Mouse (Mus musculus): Measurements from ENCODE around the gene Zbtb5. TPM values are rescaled to one million over a fixed set of nuclear protein-coding genes. Genes with fewer than 3 reads are reported as not detected.

The Zbtb5 gene
- polyA plus RNA-seq, 1 experiment: 12.8 TPM

- no peak overlapping the region for H3K4me3 ChIP-seq (ENCODE audit: low read depth, low read length)
Observed at GRCm38 (mm10) chr4:44943480-44943879, 68.7 kb downstream of the Zbtb5 start.

GRCm38 (mm10) chr4:44942237-44942636 lies 70.0 kb downstream of the Zbtb5 start:
- Histone ChIP-seq H3K27ac (ENCODE audit: insufficient read depth, low read length) (no peak overlapping the region), H3K9me3 (replicated peaks; ENCODE audit: control insufficient read depth, insufficient read depth, low read length, poor library complexity, severe bottlenecking) (no peaks in the 10 kb centered on the region), H3K27me3 (ENCODE audit: control insufficient read depth, insufficient read depth, low read length, poor library complexity, severe bottlenecking) (no peaks in the 10 kb centered on the region), H3K36me3 (ENCODE audit: control insufficient read depth, insufficient read depth, low read length, poor library complexity, severe bottlenecking) (no peaks in the 10 kb centered on the region), H3K9ac (ENCODE audit: low read depth, poor library complexity, severe bottlenecking) (no peak overlapping the region), H3K4me1 (ENCODE audit: control insufficient read depth, insufficient read depth, low read length) (peaks cover 3% of the 10 kb centered on the region), H3K4me3 (ENCODE audit: low read depth, low read length) (no peak overlapping the region)
- TF ChIP-seq POLR2A (IDR thresholded peaks at IDR 0.05; ENCODE audit: insufficient read depth, low read length): no peak
- no peak for TF ChIP-seq EP300 (IDR thresholded peaks at IDR 0.05; ENCODE audit: insufficient read depth, low read depth, low read length)
- no peak for TF ChIP-seq CTCF (IDR thresholded peaks at IDR 0.05; ENCODE audit: low read depth, low read length)

More at GRCm38 (mm10) chr4:44943480-44943879, 68.7 kb downstream of the Zbtb5 start:
- no peaks in the 10 kb centered on the region for H3K36me3 ChIP-seq (ENCODE audit: control insufficient read depth, insufficient read depth, low read length, poor library complexity, severe bottlenecking)
- no peaks in the 10 kb centered on the region for H3K9me3 ChIP-seq (replicated peaks; ENCODE audit: control insufficient read depth, insufficient read depth, low read length, poor library complexity, severe bottlenecking)
- TF ChIP-seq CTCF (IDR thresholded peaks at IDR 0.05; ENCODE audit: low read depth, low read length) (no peak), POLR2A (IDR thresholded peaks at IDR 0.05; ENCODE audit: insufficient read depth, low read length) (no peak), EP300 (IDR thresholded peaks at IDR 0.05; ENCODE audit: insufficient read depth, low read depth, low read length) (no peak)
- no peak overlapping the region for H3K27ac ChIP-seq (ENCODE audit: insufficient read depth, low read length)
- H3K27me3 ChIP-seq (ENCODE audit: control insufficient read depth, insufficient read depth, low read length, poor library complexity, severe bottlenecking): no peaks in the 10 kb centered on the region
- no peak overlapping the region for H3K9ac ChIP-seq (ENCODE audit: low read depth, poor library complexity, severe bottlenecking)
- H3K4me1 ChIP-seq (ENCODE audit: control insufficient read depth, insufficient read depth, low read length): peaks cover 3% of the 10 kb centered on the region

Other genes starting within 250 kb of the Zbtb5 start
- 26.8 and 26.9 TPM in 2 replicates for gene Grhpr, start 31.0 kb downstream of the Zbtb5 start, polyA plus RNA-seq (2011; ENCODE audit: insufficient read depth, insufficient read length, low read depth, missing spikeins)
- 35.1 and 36.0 TPM in 2 replicates for gene Polr1e, start 6.2 kb upstream of the Zbtb5 start, polyA plus RNA-seq (2011; ENCODE audit: insufficient read depth, insufficient read length, low read depth, missing spikeins)
- gene Fbxo10, start 72.2 kb upstream of the Zbtb5 start, polyA plus RNA-seq (2011; ENCODE audit: insufficient read depth, insufficient read length, low read depth, missing spikeins): 2.6 and 3.9 TPM in 2 replicates
- 112 and 114 TPM in 2 replicates for gene Tomm5, start 95.7 kb upstream of the Zbtb5 start, polyA plus RNA-seq (2011; ENCODE audit: insufficient read depth, insufficient read length, low read depth, missing spikeins)
- 3.2 and 4.5 TPM in 2 replicates for gene Frmpd1, start 172.5 kb upstream of the Zbtb5 start, polyA plus RNA-seq (2011; ENCODE audit: insufficient read depth, insufficient read length, low read depth, missing spikeins)